Mouse (Mus musculus) inflammation-experienced regulatory T-cells, adult 6 months (primary cell): ENCODE results near the gene Fermt3. TPM values are rescaled to one million over a fixed set of nuclear protein-coding genes. Genes with fewer than 3 reads are reported as not detected.
A peak's percentile ranks its signal among the peaks of the same experiment; 100 is the strongest.

ENCODE experiments used
- ATAC-seq: one replicate; pipeline ENCODE4 v1.8.0; 2017
- polyA plus RNA-seq, 3 experiments: library from polyadenylated mRNA; unstranded; fragments of 100-300 nt; shearing (Covaris generic); gene quantifications; one replicate each; pipeline ENCODE4 v1.2.1; 2017

Gene Fermt3
- polyA plus RNA-seq, 3 experiments from 2014 or later: 253 to 288 (median 257) TPM

GRCm38 (mm10) chr19:6969665-6970381, 49.4 kb downstream of the Fermt3 start:
- ATAC-seq: peak; percentile 49

GRCm38 (mm10) chr19:6969291-6969664, 50.0 kb downstream of the Fermt3 start:
- peak; percentile 4 for ATAC-seq

GRCm38 (mm10) chr19:6968491-6969271, 50.6 kb downstream of the Fermt3 start:
- no peak for ATAC-seq

GRCm38 (mm10) chr19:6956461-6956860, 62.8 kb downstream of the Fermt3 start:
- ATAC-seq: no peak

- ATAC-seq: no peak
Observed at GRCm38 (mm10) chr19:6955424-6955823, 63.8 kb downstream of the Fermt3 start.

GRCm38 (mm10) chr19:6954046-6954445, 65.2 kb downstream of the Fermt3 start:
- no peak for ATAC-seq

GRCm38 (mm10) chr19:6952712-6953037, 66.6 kb downstream of the Fermt3 start:
- ATAC-seq: no peak

- peak; percentile 19 for ATAC-seq
Observed at GRCm38 (mm10) chr19:6951994-6952711, 67.1 kb downstream of the Fermt3 start.

- ATAC-seq: peak; percentile 60
Observed at GRCm38 (mm10) chr19:6951381-6951968, 67.8 kb downstream of the Fermt3 start.

GRCm38 (mm10) chr19:6950613-6951153, 68.6 kb downstream of the Fermt3 start:
- peak; percentile 36 for ATAC-seq

- no peak for ATAC-seq
Observed at GRCm38 (mm10) chr19:6949951-6950350, 69.3 kb downstream of the Fermt3 start.

- ATAC-seq: no peak
Observed at GRCm38 (mm10) chr19:6949532-6949931, 69.7 kb downstream of the Fermt3 start.

Other genes with a start within 250 kb of the Fermt3 start
- 10 to 100 TPM in 1 of 3 experiments, 1 to 10 TPM in 2; 7.4 to 13.5 (median 8.6) TPM for gene Rps6ka4, start 178.8 kb downstream of the Fermt3 start, polyA plus RNA-seq
- 1 to 10 TPM; 4.4 to 5.8 (median 4.7) TPM for gene Ccdc88b, start 161.3 kb downstream of the Fermt3 start, polyA plus RNA-seq
- 100 to 1,000 TPM; 143 to 219 (median 200) TPM for gene Trmt112, start 109.8 kb downstream of the Fermt3 start, polyA plus RNA-seq
- gene Prdx5, start 109.4 kb downstream of the Fermt3 start, polyA plus RNA-seq: 100 to 1,000 TPM; 209 to 245 (median 241) TPM
- gene Esrra, start 97.7 kb downstream of the Fermt3 start, polyA plus RNA-seq: 1 to 10 TPM; 2.3 to 4.4 (median 4.2) TPM
- gene Catsperz, start 94.1 kb downstream of the Fermt3 start, polyA plus RNA-seq: under 1 TPM in 1 of 3 experiments, not detected in 2; 0.59 TPM
- gene Kcnk4, start 85.0 kb downstream of the Fermt3 start, polyA plus RNA-seq: not detected
- 10 to 100 TPM; 42.9 to 55.0 (median 47.6) TPM for gene Bad, start 77.6 kb downstream of the Fermt3 start, polyA plus RNA-seq
- 10 to 100 TPM in 1 of 3 experiments, 1 to 10 TPM in 2; 4.6 to 13.0 (median 9.1) TPM for gene Gpr137, start 77.0 kb downstream of the Fermt3 start, polyA plus RNA-seq
- 10 to 100 TPM; 18.2 to 35.2 (median 29.7) TPM for gene Ppp1r14b, start 44.5 kb downstream of the Fermt3 start, polyA plus RNA-seq
- 1 to 10 TPM; 2.8 to 4.3 (median 3.6) TPM for gene Plcb3, start 43.0 kb downstream of the Fermt3 start, polyA plus RNA-seq
- 100 to 1,000 TPM in 1 of 3 experiments, 10 to 100 TPM in 2; 44.0 to 102 (median 47.1) TPM for gene Fkbp2, start 39.0 kb downstream of the Fermt3 start, polyA plus RNA-seq
- 1 to 10 TPM; 2.5 to 3.6 (median 3.5) TPM for gene Vegfb, start 31.8 kb downstream of the Fermt3 start, polyA plus RNA-seq
- gene Dnajc4, start 26.9 kb downstream of the Fermt3 start, polyA plus RNA-seq: 10 to 100 TPM; 34.1 to 59.7 (median 59.0) TPM
- gene Nudt22, start 23.4 kb downstream of the Fermt3 start, polyA plus RNA-seq: 10 to 100 TPM; 23.7 to 35.3 (median 33.7) TPM
- 10 to 100 TPM in 1 of 3 experiments, 1 to 10 TPM in 2; 6.4 to 12.8 (median 8.2) TPM for gene Trpt1, start 23.3 kb downstream of the Fermt3 start, polyA plus RNA-seq
- gene Stip1, start 20.5 kb upstream of the Fermt3 start, polyA plus RNA-seq: 100 to 1,000 TPM; 104 to 160 (median 120) TPM
- gene Macrod1, start 37.3 kb upstream of the Fermt3 start, polyA plus RNA-seq: 1 to 10 TPM in 2 of 3 experiments, under 1 TPM in 1; 0.99 to 3.1 (median 1.8) TPM
- under 1 TPM in 1 of 3 experiments, not detected in 2; 0.20 TPM for gene Flrt1, start 86.3 kb upstream of the Fermt3 start, polyA plus RNA-seq
- gene Otub1, start 186.8 kb upstream of the Fermt3 start, polyA plus RNA-seq: 100 to 1,000 TPM; 164 to 183 (median 169) TPM
- 100 to 1,000 TPM; 284 to 445 (median 299) TPM for gene Cox8a, start 198.1 kb upstream of the Fermt3 start, polyA plus RNA-seq
- gene Naa40, start 221.7 kb upstream of the Fermt3 start, polyA plus RNA-seq: 10 to 100 TPM; 21.3 to 28.4 (median 27.4) TPM
- gene Rcor2, start 247.9 kb upstream of the Fermt3 start, polyA plus RNA-seq: not detected